Mouse (Mus musculus) C2C12 (cell line): Measurements from ENCODE around the gene Gm7358.
"Not testable (repeated sequence)": the region's sequence is repeated elsewhere in the genome, so short reads cannot be mapped to it uniquely, and the experiment has no call there.

Experiments used
- CEBPB ChIP-seq: IDR thresholded peaks from one replicate; pipeline ENCODE4 v1.6.1; 2011; ENCODE audit warnings: low read depth, mild to moderate bottlenecking, control low read depth, moderate library complexity
- CTCF ChIP-seq: IDR thresholded peaks from one replicate; pipeline ENCODE4 v1.5.1; 2011; ENCODE audit not compliant: control insufficient read depth, insufficient read depth, insufficient read length

DNA sequence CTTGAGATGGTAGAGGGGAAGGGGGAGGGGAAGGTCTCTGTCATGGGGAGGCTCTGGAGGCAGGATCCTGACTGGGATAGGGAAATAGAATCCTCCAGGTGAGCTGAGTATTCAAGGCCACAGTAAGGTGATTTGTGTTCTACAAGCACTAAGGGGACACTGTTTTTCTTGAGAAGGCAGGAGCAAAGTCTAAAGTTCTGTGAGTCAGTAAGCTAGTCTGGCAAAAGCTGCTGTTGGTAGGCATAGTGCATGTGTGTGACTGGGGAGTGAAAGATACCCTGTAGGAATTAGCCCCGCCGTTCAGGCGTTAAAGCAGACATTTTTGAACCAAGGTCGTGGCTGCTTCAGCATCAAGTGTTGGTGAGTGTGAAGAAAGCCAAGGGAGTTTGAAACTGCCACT lies 23.2 kb downstream of the Gm7358 start:
- TF ChIP-seq CEBPB, CTCF: not testable (repeated sequence)
